Mouse (Mus musculus) cerebellum, adult 11 months (tissue): ENCODE results near the gene Lig4.
A peak's percentile ranks its signal among the peaks of the same experiment; 100 is the strongest.

Experiments used
- DNase-seq: peaks from one replicate; pipeline ENCODE4 v3.0.0; 2022

Lig4 gene

DNA sequence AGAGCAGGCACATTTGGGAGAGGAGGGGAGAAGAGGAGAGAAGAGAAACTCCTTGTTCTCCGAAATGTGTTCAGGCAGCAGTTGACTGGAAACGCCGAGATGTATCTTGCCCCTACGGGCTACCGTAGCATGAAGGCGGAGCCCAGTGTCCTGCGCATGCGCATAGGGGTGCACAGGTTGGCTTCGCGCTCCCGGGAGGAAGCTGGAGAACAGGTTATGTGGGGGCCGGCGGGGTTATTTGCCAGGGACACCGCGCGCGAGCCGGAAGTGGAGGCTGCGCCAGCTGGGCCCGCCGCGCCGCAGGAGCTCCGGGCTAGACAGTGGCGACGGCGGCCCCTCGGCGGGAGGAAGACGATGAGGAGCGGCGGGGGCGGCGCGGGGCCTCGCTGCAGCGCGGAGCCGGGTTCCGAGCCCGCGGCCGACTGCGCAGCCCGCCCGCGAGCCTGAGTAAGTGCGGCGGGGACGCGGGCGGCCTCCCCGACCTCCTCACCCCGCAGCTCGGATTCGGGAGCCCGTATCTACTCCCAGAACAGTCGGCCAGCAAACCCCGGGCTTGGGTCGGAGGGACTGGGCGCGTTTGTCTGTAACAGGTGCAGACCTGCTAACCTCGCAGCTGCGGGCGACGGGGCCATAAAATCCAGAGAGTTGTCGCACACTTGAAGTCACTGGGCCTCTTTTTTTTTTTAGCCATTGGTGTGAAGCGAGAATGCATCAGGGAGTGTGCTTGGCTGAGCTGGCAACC, at the start of gene Lig4, which contains the start of gene Abhd13:
Gene Lig4, minus strand, starts transcription at position 114 of the 742 bp plus-strand sequence.
Gene Abhd13, plus strand, starts transcription at position 135 of the 742 bp plus-strand sequence.
- peak; percentile 98 for DNase-seq

DNA sequence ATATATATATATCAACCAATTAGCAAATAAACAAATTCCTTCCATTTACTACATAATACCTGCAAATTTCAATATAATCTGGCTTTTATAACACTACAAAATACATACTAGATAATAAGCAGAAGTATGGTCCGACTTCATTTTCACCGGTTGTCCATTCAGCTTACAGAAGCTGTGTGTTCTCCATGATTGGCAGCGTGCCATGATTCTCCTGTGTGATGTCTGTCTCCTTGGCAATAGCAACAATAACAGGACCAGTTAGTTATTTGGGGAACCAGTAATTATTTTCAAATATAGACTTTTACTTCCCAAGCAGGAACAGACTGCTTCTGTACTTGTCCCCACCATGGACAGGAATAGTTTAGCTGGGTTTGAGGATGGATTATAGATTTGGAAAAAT, 39.7 kb upstream of the Lig4 start:
- DNase-seq: no peak

DNA sequence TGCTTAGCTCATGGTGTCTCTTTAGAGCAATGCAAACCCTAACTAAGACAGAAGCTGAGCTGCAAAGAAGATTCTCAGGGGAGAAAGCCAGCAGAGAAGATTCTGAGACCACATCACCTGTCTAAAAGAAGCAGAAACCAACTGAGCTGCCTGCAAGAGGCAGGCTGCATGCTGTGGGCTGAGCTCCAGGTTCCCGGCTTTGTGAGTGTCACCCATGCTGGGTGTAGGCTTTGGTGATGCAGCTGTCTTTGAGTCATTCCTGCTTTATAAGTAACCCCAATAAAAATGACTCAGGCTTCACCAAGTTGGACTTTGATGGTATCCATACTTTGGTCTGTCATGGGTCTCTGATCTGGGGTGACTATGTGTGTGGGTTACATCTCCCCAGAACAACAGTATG, 38.8 kb upstream of the Lig4 start:
- DNase-seq: no peak

DNA sequence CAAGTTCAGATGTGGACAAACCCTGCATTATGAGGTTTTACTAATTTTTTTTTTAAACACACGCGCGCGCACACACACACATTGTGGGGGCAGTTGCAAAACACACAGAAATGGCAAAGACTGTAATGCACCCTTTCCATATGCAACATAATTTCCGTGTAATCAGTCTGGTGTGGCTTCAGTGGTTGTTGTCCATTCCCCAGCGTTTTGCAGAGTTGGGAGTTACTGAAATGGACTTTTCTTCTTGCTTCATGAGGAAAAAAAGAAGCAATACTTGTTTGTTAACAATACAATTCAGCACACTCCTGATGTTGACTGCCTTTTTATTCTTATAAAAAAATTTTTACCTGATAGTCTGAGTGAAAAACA, 30.2 kb upstream of the Lig4 start:
- no peak for DNase-seq

DNA sequence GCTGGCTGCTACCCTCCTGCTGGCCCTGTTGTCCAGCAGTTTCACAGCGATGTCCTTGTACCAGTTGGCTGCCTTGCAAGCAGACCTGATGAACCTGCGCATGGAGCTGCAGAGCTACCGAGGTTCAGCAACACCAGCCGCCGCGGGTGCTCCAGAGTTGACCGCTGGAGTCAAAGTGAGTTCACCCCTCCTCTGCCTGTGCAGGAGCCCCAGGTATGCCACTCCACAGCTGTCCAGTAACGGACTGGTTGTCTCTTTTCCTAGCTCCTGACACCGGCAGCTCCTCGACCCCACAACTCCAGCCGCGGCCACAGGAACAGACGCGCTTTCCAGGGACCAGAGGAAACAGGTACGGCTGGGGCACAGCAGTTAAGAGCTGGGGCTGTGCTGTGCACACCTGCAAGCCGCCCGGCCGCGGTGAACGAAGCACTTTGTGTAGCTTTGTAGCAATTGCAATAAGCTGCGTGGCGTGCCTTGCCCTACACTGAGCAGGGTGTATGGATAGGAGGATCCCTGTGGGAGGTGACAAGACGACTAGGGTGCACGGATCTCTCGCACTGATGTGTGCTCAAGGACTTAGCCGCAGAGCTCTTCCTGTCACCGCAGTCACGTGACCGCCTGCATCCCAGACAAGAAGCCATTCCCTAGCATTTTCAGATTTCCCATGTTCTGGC, 29.6 kb upstream of the Lig4 start:
- DNase-seq: peak; percentile 24

DNA sequence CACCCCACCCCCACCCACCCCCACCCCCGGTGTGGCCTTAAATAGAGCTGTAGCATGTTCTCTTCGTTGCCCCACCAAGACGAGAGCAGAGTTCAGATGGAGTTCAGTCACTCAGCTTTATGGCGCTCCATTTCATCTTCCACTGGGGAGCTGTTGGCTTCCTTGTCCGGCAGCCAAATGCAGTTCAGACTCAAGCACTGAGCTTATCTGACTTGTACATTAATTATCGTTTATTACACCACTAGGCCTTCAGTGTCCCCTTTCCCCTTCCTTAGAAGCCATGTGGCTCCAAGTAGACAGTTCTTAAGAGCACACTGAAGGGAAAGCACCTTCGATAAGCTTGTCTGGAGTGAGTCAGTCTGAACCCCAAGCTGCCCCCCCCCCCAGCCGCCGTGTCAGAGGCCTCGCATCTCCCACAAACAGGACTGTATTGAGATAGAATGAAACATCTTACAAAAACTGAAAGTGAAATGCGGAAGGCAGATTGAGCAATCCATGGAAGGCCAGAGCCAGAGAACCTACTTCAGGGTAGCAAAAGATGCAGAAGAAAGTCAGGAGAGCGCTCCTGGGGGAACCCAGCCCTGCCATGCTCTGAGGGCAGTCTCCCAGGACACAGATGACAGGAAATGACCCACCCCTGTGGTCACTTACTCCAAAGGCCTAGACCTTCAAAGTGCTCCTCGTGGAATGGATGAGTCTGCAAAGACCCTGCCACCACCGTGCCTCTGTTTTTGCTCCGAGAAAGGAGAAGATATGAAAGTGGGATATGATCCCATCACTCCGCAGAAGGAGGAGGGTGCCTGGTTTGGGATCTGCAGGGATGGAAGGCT, 28.9 kb upstream of the Lig4 start, which contains the start of gene Tnfsf13b:
Gene Tnfsf13b, plus strand, starts transcription at position 312 of the 830 bp plus-strand sequence.
- DNase-seq: no peak

DNA sequence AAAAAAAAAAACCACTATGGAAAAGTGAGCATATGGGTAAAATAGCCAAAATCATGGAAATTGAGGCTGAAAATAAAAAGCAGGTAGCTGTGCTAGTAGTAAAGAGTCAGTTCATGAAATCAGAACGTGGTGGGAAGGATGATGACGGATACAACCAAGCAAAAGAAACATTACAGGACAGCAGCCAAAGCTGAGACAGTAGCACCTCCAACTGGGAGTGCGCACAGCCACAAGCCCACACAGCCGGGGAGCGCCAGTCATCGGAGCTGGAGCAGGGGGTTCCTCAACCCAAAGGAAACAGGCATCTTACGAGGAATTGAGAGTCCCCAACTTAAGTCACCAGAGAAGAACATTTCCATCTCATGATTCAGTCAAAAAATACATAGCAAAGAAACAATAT, 26.6 kb upstream of the Lig4 start:
- DNase-seq: no peak

DNA sequence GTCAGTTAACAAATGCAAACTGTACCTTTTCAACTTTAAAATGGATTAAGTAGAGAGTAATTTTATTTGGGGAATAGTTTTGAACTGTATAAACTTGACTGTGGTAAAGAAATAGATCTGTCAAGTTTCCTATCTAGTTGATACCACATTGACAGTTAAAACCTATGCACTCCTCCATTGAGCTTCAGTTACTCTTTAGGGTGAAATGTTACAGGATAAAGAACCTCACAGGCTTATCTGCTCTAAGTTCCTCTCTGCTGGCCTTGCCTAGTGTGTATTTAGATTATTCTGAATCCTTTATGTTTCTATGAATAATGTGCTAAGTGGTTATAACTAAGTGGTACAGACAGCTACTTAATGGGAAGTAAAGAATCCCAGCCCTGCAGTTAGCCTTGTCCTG, 2.7 kb upstream of the Lig4 start:
- DNase-seq: no peak

DNA sequence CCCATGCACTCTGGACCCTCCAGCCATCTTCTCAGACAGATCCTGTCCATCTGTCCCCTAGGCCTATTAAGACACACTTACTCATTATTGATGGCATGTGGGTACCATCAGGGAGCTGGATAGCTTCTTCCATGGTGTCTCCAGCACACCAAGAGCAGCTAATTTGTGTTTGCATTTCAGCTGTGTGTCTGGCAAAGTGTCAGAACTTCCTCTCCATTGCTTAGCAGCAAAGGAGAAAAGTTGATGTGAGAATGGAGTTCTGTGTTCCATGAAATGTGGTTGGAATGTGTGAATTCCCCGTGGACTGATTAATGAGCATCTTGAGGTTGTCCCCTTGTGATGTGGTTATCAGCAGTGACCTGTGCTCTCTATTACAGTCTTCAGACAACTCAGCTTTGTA, 2.3 kb upstream of the Lig4 start:
- no peak for DNase-seq

DNA sequence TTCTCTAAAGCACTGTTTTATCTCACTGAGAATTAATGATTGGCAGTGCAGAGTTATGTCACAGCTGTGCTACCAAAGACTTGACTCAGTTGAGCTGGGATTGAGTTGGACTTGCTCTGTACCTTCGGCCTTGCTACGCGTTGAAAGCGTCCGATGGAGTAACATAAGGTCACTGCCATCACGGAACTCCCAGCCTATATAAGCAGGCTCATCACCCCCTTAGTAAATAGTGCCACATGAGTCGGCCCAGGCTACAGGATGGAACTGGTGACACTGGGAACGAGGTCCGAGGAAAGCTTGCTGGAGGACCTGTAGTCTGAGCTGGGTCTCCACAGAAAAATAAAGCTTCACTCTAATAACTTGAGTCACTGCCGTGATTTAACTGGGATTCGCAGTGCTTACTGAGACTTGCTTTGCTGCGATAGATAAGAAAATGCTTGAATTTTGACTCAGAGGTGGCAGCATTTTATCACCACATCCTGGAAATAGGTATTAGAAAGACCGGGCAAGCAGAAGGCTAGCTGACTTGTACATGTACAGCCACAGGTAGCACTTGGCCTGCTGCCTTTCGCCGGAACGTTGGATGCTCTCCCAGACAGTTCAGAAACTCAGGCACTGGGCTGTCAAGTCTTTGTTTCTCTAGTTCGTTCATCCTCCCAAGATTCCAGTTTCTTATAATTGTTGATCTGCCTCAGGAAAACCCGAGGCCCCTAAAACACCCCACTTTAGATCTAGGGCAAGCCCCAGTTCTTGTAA, 1.2 kb upstream of the Lig4 start:
- peak; percentile 21 for DNase-seq

DNA sequence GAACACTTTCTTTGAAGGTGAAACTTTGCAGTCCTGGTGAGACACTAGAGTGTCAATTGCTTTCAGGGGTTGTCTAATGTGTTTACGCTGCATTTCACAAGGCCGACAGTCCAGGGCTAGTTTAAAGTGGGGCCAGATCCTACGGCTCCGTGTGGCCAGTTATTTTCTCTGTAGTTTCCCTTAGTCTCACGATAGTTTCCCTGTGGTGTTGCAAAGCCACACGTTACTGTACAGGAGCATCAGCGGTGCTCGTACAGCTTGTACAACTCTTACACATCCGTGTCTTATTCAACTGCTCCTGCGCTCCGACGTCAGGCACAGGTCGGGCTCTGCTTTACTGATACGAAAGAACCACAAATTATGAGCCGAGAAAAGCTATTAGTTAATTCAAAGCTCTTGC, 470 bp downstream of the Lig4 start:
- DNase-seq: peak; percentile 20

DNA sequence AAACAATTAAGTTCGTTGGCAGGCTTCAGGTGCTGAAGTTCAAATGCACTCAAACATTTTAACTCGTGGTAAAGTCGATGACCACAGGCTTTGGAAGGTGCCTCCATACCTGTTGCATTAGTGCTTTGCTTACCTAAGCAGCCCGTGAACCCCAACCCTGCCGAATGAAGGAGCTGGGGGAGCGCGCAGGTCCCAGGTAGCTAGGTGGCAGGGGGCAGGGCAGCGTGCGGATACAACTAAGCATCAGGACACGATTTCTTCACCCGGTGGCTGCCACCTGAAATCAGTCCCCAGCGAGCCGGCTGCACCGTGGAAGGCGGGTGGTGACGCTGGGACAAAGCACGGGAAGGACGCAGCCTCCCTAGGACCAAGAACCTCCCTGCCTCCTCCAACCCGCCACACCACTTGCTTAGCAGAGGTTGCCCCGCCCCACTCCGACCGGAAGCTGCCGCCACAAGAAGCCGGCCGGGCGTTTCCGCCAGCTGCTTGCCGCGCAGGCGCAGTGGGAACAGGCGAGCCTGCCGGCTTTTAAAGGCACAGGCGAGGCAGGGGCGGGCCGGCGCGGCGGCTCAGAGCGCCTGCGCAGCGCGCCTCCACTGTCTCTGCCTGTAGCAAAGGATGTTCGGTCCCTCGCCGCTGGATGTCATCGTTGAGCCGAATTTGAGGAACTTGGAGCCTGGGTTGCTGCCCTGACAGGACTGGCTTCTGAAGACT, 1.4 kb downstream of the Lig4 start:
- peak; percentile 98 for DNase-seq

DNA sequence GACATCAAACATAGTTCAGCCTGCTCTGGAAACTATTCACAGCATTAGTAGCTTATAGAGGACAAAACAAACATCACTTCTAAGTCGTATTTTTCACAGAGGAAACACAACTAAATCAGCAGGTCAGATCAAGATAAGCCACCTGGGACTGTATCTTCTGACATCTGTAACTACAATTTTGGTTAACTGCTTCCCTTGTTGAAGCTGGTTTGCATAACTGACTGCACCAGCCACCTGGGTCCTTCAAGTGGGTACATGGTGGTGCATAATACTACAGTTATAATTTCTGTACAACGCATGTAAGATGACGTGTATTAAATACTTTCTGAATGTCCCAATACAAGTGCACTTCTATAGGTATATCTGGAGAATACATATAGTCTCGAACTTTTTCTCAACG, 2.2 kb downstream of the Lig4 start:
- no peak for DNase-seq

DNA sequence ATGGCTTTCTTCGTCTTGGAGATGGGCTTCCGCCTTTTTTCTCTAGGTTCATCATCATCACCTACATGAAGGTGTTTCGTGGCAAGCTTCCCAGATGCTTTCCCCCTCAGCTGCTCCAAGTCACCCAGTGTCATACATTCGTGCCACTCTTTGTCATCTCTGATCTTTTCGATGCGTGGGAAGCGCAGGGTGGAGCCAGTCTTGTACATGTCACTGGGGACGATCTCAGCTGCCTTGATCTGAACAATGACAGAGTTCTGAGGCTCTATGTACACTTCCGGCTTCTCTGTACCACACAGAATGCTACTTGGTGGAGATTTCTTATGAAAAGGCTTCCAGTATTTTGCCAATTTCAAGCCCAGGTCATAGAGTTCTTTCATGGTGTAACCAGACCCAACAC, 5.6 kb downstream of the Lig4 start:
- no peak for DNase-seq

DNA sequence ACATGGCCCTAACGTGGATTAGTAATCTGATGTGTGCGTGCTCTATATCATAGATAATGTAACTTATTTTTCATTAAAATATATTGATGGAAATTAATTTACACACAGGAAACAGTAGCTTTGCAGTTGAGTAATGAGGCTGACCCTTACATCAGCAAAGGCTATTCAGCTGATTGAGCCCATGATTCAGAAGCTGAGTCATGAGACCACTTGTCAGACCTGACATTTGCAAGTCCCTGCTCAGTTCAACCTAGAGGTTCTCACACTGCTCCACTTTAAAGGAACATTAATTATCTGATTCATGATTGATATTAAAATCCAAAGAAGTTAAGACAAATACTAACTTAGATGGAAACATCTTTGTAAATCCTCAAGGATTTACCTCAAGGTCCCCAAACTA, 17.6 kb downstream of the Lig4 start:
- DNase-seq: no peak

DNA sequence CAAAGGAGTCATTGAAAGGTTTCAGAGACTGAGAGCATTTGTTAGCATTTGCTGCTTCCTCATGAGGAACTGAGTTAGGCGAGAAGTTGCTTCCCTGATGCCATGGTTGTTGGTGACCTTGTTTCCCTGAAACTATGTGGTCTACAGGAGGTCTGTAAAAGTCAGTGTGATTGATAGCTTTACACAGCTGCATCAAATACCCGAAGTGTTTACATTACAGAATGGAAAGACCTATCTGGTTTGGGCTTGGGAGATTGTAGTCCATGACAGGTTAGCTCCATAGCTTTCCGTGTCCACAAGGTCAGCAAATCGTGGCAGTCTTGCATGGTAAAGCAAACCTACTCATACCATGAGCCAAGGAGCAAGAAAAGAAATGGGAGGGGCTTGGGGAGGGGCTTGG, 19.1 kb downstream of the Lig4 start:
- no peak for DNase-seq

DNA sequence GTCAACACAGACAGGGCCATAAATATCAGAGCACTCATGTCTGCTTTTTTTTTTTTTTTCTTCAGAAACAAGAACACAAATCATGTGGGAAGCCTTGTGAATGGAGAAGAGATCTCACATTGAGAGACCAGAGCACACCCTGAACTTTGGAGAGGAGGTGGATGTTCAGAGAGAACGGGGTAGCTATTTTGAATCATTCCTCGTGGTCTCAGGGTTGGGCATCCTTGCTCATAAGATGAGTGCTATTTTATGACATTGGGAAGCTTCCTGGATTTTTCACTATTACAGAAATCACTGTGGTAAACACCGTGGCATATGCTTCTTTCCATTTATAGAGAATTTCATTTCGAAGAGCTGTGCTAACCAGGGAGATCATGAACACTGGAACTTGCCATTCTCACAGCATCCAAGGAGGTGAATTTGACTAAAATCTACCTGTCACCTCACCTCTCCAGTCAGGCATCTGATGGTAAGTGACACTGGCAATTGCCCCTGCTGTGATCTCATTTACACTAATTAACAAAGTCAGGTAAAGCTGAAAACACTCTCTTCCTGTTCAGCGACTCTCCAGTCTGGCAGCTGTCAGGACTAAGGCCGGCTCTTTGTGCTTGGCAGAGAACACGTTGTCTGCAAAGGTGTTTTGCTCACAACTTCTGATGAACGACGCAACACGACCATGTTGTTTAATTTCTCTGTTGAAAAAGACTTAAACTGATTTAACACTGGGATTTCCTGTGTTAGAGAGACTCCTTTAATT, 28.2 kb downstream of the Lig4 start:
- DNase-seq: no peak

DNA sequence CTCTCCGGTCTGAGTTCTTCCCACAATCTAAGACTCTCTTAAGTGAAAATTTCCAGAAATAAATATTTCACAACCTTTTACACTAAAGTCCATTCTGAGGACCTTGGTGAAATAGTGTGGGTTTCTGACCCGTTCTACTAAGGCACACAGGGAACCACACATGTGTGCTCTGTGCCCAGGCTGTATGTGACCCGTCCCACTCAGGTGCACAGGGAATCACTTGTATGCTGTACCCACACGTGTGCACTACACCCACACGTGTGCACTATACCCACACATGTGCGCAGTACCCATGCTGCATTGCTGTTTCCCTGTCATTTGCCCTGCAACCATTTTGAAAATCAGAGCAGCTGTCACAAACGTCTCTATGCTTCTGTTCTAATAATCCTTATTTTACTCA, 41.9 kb downstream of the Lig4 start:
- DNase-seq: no peak

DNA sequence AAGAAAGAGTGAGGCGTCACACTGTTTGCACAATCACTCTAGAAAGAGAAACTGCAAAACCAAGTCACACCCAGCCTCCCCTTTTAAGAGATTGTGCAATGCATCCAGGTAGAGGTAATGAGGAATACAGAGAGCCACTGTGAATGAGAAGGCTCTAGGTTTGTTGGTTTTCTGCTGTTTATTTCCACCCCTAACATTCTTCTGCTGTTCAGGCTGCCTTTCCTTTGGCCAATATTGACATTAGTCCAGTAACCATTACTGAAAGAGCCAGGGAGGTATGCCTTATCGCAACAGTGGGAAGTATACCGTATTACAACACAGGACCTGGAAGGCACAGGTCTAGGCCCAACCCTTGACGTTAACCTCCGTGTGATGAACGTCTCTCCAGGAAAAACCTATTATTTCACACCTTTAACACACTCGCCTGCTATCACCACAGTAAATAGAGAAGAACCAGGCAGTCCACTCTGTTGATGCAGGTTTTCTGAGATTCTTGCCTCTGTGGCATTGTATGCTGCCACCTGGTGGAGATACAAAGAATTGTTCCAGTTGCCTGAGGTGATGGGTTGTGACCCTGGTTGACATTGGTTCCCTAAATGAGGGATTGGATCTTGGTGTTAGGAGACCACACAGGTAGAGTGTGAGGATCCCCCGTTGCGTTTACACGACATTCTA, 42.5 kb downstream of the Lig4 start:
- peak; percentile 41 for DNase-seq

DNA sequence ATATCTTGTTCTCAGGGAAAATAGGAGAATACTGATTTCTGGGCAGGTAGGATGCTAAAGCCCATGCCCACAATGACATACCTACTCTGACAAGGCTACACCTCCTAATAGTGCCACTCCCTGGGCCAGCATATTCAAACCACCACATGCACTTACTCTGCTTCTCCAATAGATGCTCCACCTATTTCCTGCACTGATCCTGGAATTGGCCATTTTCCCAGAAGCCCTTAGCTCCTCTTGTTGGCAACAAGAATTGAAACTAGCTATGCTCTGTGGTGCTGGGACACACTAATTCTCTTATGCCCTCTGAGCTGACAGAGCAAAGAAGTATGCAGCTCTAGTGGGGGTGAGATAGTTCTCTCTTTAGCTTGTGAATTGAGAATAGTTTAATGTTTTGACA, 44.8 kb downstream of the Lig4 start:
- no peak for DNase-seq
